Mouse (Mus musculus) midbrain, embryonic 11.5 days (tissue): ENCODE results near the gene Tnfsf12. TPM values are rescaled to one million over a fixed set of nuclear protein-coding genes. Genes with fewer than 3 reads are reported as not detected.
"Not testable (repeated sequence)": the region's sequence is repeated elsewhere in the genome, so short reads cannot be mapped to it uniquely, and the experiment has no call there.

ENCODE experiments used
- ATAC-seq: fragments of 200-750 bp; cut with Nextera tagmentation; 2 replicates; pipeline ENCODE4 v1.8.0; 2017; ENCODE audit warnings: moderate TSS enrichment, moderate library complexity; ENCODE audit not compliant: low FRiP score
- DNase-seq: peaks from one replicate; pipeline ENCODE4 v3.0.0; 2015; ENCODE audit warnings: low spot score; ENCODE audit errors: missing footprints
- H3K27ac ChIP-seq: fragments of 300-500 bp; sonication (generic); 2 replicates; pipeline ENCODE4 v1.5.1; 2014; ENCODE audit warnings: low read depth, low read length
- H3K27me3 ChIP-seq: fragments of 300-500 bp; sonication (generic); 2 replicates; pipeline ENCODE4 v1.6.1; 2014; ENCODE audit warnings: mild to moderate bottlenecking, low read length, moderate library complexity, mixed read lengths; ENCODE audit not compliant: control insufficient read depth, insufficient read depth
- H3K36me3 ChIP-seq: fragments of 300-500 bp; sonication (generic); 2 replicates; pipeline ENCODE4 v1.6.1; 2014; ENCODE audit warnings: mild to moderate bottlenecking, low read length, moderate library complexity, mixed read lengths; ENCODE audit not compliant: control insufficient read depth, insufficient read depth
- H3K4me1 ChIP-seq: fragments of 300-500 bp; sonication (generic); 2 replicates; pipeline ENCODE4 v1.6.1; 2014; ENCODE audit warnings: low read length; ENCODE audit not compliant: control insufficient read depth, insufficient read depth
- H3K4me2 ChIP-seq: fragments of 300-500 bp; sonication (generic); 2 replicates; pipeline ENCODE4 v1.6.1; 2014; ENCODE audit warnings: mild to moderate bottlenecking, moderate library complexity
- H3K4me3 ChIP-seq: fragments of 300-500 bp; sonication (generic); 2 replicates; pipeline ENCODE4 v1.5.1; 2014; ENCODE audit warnings: low read depth, low read length
- H3K9ac ChIP-seq: fragments of 300-500 bp; sonication (generic); 2 replicates; pipeline ENCODE4 v1.6.1; 2014; ENCODE audit warnings: low read length
- H3K9me3 ChIP-seq: fragments of 300-500 bp; sonication (generic); 2 replicates; pipeline ENCODE4 v1.6.1; 2016; ENCODE audit warnings: low read length; ENCODE audit not compliant: control insufficient read depth
- WGBS: fragments of 180-500 bp; shearing (Covaris S2); extraction: QIAGEN DNeasy Blood & Tissue Kit; methylation state at CpG from one replicate; pipeline ENCODE4 v1.1.7; 2014; 5-methylcytosine and 5-hydroxymethylcytosine counted together
- polyA plus RNA-seq: library from polyadenylated mRNA; unstranded; fragments of >200 nt; fragmentation: Nextera tagmentation; extraction: Ambion mirVana; gene quantifications from 2 replicates; pipeline ENCODE4 v1.2.1, GENCODE M21; 2014

The Tnfsf12 gene
- polyA plus RNA-seq, 1 experiment from 2014 or later, result 2.0 TPM

DNA sequence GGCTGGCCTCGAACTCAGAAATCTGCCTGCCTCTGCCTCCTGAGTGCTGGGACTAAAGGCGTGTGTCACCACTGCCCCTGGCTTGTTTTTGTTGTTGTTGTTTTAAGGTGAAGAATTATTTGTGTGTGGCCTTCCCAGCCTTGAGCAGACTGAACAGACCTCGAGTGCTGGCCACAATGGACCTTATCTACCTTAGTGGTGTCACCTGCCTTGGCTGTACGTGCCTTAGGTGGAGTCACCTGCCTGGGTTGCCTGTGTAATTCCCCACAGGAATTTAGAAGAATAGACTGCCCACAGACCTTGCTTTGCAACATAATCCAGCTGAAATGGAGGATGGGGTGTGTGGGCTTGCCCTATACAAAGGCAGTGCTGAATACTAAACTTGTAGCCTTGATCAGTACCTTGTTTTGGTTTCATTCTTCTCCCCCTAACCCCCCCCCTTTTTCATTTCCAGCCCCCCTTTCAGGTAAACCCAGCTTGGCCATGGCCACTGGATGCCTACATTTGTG, 12.3 kb upstream of the Tnfsf12 start:
- Histone ChIP-seq H3K4me1 (no peaks in the 10 kb centered on the region), H3K36me3 (no peaks in the 10 kb centered on the region), H3K4me2 (no peak overlapping the region), H3K9ac (no peak overlapping the region), H3K9me3 (no peaks in the 10 kb centered on the region), H3K4me3 (no peak overlapping the region), H3K27ac (no peak overlapping the region), H3K27me3 (no peaks in the 10 kb centered on the region)
- ATAC-seq (no peak), DNase-seq (peak; percentile 33)
- WGBS, result 87% methylated on average over 4 of the region's 4 CpGs

DNA sequence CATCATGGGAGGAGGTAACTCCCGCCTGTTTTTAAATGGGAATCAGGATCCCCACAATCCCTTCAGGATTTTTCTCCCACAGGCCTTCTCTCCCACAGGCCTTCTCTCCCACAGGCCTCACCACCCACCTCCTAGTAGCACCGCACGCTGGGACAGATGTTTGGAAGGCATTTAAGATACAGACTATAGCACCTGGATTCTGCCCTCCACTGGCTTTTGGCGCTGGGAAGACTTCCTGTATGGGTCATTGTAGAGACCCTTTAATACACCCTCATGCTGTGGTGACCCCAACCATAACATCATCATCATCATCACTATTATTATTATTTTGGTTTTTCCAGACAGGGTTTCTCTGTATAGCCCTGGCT, 11.8 kb upstream of the Tnfsf12 start:
- H3K4me3 ChIP-seq, result no peak overlapping the region
- no peaks in the 10 kb centered on the region for H3K36me3 ChIP-seq
- no peaks in the 10 kb centered on the region for H3K9me3 ChIP-seq
- ATAC-seq (no peak), DNase-seq (peak; percentile 76)
- no peak overlapping the region for H3K9ac ChIP-seq
- H3K4me2 ChIP-seq, result no peak overlapping the region
- no peak overlapping the region for H3K27ac ChIP-seq
- H3K27me3 ChIP-seq, result no peaks in the 10 kb centered on the region
- H3K4me1 ChIP-seq, result no peaks in the 10 kb centered on the region
- WGBS, result 90% methylated on average over 4 of the region's 4 CpGs

DNA sequence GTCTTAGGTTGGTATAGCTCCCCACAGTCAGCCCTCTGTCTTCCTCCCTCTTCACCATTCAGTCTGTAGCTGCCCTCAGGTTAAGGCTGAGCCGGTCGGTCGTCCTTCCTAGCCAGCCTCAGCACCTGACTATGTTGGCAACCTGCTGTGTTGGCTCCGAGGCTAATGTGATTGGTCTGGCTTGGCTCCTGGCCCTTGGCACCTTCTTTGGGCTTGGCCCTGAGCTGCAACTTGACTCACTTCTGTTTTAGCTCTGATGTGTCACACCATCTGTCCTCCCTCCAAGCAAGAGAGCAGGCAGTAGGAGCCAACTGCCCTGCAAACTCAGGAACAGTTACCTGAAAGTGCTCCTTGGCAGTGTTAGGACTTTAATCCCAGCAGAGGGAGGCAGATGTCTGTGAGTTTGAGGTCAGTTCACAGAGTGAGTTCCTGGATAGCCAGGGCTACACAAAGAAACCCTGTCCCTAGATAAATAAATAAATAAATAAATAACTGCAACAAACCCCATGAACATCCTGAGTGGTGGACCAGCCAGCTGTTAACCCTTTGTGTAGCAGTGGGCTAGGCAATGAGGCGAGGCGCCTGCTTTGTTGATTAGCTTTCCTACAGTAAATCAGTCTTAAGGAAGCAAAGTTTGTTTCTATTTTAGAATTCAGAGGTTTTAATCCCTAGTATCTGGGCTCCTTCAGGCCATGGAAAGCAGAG, 11.3 kb upstream of the Tnfsf12 start:
- peak; percentile 86 for DNase-seq
- Histone ChIP-seq H3K4me2 (no peak overlapping the region), H3K27ac (no peak overlapping the region), H3K4me1 (no peaks in the 10 kb centered on the region), H3K9ac (no peak overlapping the region), H3K36me3 (no peaks in the 10 kb centered on the region), H3K27me3 (no peaks in the 10 kb centered on the region), H3K9me3 (no peaks in the 10 kb centered on the region), H3K4me3 (no peak overlapping the region)
- ATAC-seq, result no peak
- 50% methylated on average over 6 of the region's 6 CpGs for WGBS

DNA sequence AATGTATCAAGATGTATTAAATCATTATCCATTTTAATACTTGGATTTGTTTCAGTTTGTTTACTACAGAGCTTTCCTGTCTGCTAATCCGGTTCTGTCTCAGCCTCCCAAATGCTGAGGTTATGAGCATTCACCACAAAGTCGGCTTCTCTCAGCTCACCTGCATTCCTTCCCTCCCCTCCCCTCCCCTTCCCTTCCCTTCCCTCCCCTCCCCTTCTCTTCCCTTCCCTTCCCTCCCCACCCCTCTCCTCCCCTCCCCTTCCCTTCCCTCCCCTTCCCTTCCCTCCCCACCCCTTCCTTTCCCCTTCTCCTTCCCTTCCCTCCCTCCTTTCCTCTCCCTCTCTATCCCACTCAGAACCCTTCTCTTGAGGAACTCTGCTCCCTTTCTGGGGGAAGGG, 9.0 kb upstream of the Tnfsf12 start:
- no peak overlapping the region for H3K4me3 ChIP-seq
- no peaks in the 10 kb centered on the region for H3K9me3 ChIP-seq
- WGBS, result 49% methylated on average over 2 of the region's 2 CpGs
- no peak overlapping the region for H3K27ac ChIP-seq
- H3K36me3 ChIP-seq, result no peaks in the 10 kb centered on the region
- ATAC-seq (no peak), DNase-seq (no peak)
- H3K4me1 ChIP-seq, result no peaks in the 10 kb centered on the region
- H3K4me2 ChIP-seq, result no peak overlapping the region
- H3K27me3 ChIP-seq, result no peaks in the 10 kb centered on the region
- no peak overlapping the region for H3K9ac ChIP-seq

DNA sequence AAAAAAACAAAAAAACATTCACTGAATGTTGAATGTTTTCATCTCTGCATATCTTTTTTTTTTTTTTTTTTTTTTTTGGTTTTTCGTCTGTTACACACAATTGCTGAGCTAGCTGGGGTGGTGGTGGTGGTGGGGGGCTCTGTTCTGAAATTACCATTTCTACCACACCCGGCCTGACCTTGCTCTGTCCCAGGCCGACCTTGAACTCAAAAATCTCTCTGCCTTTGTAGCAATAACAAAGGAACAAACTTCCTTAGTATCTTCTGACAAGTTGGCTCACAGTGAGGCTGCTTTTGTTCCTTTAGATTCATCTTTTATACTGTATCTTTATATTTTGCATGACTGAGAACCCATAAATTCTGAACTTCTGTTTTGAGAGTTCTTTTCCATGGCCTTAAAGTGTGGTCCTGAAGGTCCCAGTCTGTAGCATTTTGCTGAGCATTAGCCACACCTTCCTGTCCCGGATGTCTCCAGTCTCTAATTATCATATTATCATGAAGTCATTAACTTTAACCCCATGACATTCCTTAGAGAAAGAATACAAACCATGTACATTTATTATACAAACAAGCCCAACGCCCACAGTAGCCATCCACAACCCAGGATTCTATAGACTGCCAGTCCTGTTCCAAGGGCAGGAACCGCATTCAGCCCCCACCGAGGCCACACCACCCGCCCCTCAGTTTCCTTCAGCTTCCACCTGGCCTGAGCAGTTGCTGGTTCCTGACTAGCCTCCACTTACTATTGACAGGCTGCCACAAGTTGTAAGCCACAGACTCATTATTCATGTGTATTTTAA, 8.4 kb upstream of the Tnfsf12 start:
- H3K27me3 ChIP-seq, result no peaks in the 10 kb centered on the region
- ATAC-seq, result no peak
- 73% methylated on average over 8 of the region's 8 CpGs for WGBS

DNA sequence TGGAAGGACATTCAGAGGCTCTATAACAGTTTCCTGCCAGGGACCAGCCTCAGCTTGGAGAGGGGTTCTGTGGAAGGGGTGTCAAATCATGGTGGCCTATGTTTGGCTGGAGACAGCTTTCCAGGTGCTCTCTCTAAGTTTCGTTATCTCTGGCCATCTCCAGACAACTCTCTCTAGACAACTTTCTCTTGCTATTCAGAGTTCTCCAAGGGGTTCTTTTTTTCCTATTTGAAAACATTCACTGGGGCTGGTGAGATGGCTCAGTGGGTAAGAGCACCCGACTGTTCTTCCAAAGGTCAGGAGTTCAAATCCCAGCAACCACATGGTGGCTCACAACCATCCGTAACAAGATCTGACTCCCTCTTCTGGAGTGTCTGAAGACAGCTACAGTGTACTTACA, 7.7 kb upstream of the Tnfsf12 start:
- not testable (repeated sequence) for H3K9me3 ChIP-seq, H3K36me3 ChIP-seq, H3K9ac ChIP-seq, H3K4me1 ChIP-seq, H3K4me2 ChIP-seq, H3K4me3 ChIP-seq, H3K27me3 ChIP-seq, ATAC-seq, H3K27ac ChIP-seq
- 78% methylated on average over 2 of the region's 3 CpGs for WGBS
- peak; percentile 64 for DNase-seq

More for the DNA sequence above, 8.4 kb upstream of the Tnfsf12 start:
- no peaks in the 10 kb centered on the region for H3K36me3 ChIP-seq
- no peak overlapping the region for H3K9ac ChIP-seq
- H3K4me2 ChIP-seq, result no peak overlapping the region
- DNase-seq, result peak; percentile 45
- no peak overlapping the region for H3K4me3 ChIP-seq
- H3K27ac ChIP-seq, result no peak overlapping the region
- H3K4me1 ChIP-seq, result no peaks in the 10 kb centered on the region
- no peaks in the 10 kb centered on the region for H3K9me3 ChIP-seq

DNA sequence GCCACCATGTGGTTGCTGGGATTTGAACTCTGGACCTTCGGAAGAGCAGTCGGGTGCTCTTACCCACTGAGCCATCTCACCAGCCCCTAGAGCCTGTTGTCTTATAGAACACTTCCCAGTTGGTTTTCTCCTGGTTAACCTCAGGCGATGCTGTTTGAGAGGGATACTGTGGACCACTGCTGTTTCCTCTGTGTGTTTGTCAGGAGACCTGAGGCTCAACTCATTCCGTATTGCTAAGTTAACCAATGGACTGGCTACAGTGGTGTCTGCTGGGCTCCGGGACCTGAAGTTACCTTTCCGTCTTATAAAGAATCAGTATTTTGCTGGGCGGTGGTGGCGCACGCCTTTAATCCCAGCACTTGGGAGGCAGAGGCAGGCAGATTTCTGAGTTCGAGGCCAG, 7.2 kb upstream of the Tnfsf12 start:
- not testable (repeated sequence) for H3K9ac ChIP-seq, H3K27ac ChIP-seq, H3K9me3 ChIP-seq, H3K4me2 ChIP-seq, H3K4me1 ChIP-seq, H3K36me3 ChIP-seq, H3K27me3 ChIP-seq, ATAC-seq, H3K4me3 ChIP-seq
- DNase-seq, result peak; percentile 69
- 92% methylated on average over 10 of the region's 10 CpGs for WGBS

DNA sequence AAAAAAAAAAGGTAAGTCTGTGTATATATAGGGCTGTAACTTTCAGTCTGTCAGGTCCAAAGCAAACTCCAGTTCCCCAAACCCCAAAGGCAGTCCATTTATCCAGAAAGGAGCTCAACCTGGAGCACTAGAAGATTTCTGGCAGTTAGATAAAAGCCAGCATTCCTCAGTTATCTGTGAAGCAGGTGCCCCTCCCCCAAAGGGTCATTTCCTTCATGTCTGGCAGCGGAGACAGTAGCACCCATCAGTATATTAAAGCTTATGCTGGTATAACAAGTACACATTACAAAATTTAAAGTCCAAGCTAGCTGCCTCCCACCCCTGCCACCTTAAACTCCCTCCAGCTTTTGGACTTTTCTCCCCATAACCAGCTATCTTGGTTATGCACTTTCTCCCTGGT, 3.9 kb upstream of the Tnfsf12 start:
- H3K36me3 ChIP-seq, result no peaks in the 10 kb centered on the region
- DNase-seq, result peak; percentile 14
- H3K9ac ChIP-seq, result no peak overlapping the region
- no peak overlapping the region for H3K27ac ChIP-seq
- 86% methylated on average over 1 of the region's 1 CpGs for WGBS
- H3K27me3 ChIP-seq, result no peaks in the 10 kb centered on the region
- no peak overlapping the region for H3K4me3 ChIP-seq
- H3K4me2 ChIP-seq, result no peak overlapping the region
- H3K4me1 ChIP-seq, result peaks cover 5% of the 10 kb centered on the region; the same call in 1 of the 2 replicates
- no peaks in the 10 kb centered on the region for H3K9me3 ChIP-seq
- no peak for ATAC-seq

DNA sequence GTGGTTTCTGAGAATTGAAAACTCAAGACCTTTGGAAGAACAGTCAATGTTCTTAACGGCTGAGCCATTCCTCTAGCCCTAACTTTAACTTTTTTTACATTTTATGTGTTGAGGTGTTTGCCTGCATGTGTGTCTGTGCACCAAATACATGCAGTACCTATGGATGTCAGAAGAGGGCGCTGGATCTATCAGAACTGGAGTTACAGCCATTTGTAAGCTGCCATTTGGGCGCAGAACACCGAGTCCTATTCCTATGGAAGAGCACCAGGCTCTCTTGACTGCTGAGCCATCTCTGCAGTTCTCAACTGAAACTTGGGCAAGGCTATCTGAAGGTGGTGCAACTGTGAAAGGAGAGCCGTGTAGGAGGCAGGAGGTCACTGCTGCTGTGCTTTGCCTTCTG, 2.9 kb upstream of the Tnfsf12 start:
- peak; percentile 65 for DNase-seq
- Histone ChIP-seq H3K9ac (no peak overlapping the region), H3K4me3 (no peak overlapping the region), H3K36me3 (no peaks in the 10 kb centered on the region), H3K27me3 (no peaks in the 10 kb centered on the region), H3K4me2 (no peak overlapping the region), H3K9me3 (no peaks in the 10 kb centered on the region), H3K4me1 (peaks cover 5% of the 10 kb centered on the region; the same call in 1 of the 2 replicates), H3K27ac (no peak overlapping the region)
- 74% methylated on average over 5 of the region's 5 CpGs for WGBS
- ATAC-seq, result no peak
